Mouse (Mus musculus) ES-E14 (cell line): ENCODE data around the gene Ccl28.

ENCODE experiments used
- HCFC1 ChIP-seq: IDR thresholded peaks from 2 replicates; pipeline ENCODE4 v1.6.1; 2012; ENCODE audit warnings: low read length, inconsistent platforms, borderline replicate concordance; ENCODE audit not compliant: insufficient read depth
- MAFK ChIP-seq: IDR thresholded peaks from 2 replicates; pipeline ENCODE4 v1.6.1; 2014; ENCODE audit warnings: mild to moderate bottlenecking, low read depth, low read length, inconsistent platforms; ENCODE audit not compliant: insufficient read depth

DNA sequence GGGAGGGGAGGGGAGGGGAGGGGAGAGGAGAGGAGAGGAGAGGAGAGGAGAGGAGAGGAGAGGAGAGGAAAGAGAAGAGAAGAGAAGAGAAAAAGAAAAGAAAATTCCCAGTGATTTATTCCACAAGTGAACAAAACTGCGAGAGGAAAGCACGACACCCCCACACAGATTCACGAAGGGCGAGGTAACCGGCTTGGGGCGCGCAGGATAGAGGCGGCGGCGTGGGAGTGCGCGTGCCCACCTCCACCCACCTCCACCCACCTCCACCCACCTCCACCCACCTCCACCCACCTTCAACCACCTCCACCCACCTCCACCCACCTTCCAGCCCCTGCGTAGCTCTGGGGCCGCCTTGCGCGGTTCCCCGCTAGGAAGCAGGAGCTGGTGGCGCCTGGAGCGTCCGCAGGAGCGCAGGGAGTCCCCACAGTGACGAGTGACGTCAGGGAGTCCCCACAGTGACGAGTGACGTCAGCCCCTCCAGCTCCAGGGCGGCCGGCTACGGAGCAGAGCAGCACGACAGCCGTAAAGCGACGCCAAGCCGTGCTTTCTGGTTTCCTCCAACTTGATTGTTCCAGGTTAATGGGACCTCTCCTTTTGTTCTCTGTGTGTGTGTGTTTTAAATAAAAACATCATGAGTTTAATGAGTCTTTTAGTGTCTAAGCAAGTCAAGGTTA is 8.0 kb downstream of the Ccl28 start:
- TF ChIP-seq MAFK, result no peak
- no peak for TF ChIP-seq HCFC1
